Mouse (Mus musculus): Measurements from ENCODE around the gene Baiap2.

The Baiap2 gene

DNA sequence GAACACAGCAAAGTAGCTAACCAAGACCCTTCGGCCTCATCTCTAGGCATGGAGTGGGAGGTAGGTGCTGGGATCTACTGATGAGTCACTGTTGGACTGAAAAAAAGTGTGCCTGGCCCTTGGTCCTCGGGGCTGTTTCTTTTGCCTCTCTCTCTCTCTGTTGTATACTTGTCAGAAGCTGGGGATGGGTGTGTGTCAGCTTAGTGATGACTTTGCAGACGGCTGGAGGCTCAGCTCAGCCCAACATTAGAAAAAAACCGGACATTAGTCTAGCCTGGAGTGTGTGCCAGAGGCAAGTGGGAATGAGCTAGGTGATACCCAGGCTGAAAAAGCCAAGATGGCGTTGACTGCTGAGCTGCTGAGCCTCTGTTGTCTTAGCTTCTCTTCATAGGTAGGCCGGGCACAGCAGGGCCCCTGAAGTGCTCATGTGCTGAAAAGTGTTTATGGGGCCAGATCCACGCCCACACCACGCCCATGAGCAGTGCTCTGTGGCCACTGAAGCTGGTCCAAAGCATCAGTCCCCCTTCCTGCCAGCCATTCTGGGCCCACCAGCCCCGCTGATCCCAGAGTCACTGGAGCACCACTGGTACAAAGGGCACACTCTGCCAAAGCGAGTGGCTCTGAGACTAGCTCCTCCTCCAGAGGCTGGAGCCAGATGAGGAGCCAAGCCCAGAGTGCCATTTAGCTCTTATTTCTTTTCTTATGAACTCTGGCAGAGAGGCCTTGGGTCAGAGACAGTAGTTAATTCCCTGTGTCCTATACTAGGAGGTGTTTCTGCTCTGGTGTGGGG, 37.2 kb downstream of the Baiap2 start:
- no peak for DNase-seq (ENCODE audit: low spot score)

DNA sequence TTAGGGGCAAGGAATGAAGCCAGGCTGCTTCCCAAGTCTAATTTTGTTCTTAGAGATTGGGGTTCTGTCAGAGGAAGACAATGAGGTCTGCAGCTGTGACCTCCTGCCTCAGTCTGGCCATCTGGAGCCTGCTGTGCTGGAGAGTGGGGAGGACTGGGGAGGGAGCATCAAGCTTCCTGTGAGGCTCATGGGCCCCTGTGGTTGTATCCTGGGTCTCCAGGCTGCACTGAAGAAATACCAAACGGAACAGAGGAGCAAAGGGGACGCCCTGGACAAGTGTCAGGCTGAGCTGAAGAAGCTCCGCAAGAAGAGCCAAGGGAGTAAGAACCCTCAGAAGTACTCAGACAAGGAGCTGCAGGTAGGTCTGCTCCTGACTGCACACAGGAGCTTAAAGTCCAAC, 39.2 kb downstream of the Baiap2 start:
- no peak for DNase-seq (ENCODE audit: low spot score)

DNA sequence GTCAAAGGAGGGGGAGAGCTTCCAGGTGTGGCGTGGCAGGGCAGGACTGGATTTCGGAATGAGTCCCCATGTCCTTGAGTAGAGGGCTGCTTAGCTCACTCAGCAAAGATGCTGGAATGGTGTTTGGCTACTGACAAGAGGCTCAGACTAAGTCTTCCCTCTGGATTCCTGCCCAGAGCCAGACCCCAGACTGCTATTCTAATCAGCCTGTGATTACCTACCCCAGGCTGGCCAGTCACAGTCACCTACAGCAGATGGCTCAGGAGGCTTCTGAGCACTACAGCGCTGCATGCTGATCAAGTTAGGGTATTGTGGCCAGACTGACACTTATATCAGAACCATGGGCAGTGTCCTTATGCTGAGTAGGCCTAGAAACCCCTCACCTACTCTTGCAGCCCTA, 39.7 kb downstream of the Baiap2 start:
- no peak for DNase-seq (ENCODE audit: low spot score)

DNA sequence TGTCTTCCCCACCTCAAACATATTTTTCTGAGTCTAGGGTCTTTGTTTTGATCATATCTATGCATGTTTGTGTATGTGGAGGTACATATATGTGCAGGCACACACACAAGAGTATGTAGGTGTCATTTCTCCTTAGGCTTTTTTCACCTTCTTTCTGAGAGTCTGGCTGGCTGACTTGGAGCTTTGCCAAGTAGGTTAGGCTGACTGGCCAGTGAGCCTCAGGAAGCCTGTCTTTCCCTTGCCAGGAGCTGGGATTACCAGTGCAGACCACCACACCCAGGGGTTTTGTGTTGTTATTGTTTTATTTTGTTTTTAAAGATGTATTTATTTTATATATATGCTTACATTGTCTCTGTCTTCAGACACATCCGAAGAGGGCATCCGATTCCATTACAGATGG, 40.6 kb downstream of the Baiap2 start:
- DNase-seq (ENCODE audit: low spot score): no peak

DNA sequence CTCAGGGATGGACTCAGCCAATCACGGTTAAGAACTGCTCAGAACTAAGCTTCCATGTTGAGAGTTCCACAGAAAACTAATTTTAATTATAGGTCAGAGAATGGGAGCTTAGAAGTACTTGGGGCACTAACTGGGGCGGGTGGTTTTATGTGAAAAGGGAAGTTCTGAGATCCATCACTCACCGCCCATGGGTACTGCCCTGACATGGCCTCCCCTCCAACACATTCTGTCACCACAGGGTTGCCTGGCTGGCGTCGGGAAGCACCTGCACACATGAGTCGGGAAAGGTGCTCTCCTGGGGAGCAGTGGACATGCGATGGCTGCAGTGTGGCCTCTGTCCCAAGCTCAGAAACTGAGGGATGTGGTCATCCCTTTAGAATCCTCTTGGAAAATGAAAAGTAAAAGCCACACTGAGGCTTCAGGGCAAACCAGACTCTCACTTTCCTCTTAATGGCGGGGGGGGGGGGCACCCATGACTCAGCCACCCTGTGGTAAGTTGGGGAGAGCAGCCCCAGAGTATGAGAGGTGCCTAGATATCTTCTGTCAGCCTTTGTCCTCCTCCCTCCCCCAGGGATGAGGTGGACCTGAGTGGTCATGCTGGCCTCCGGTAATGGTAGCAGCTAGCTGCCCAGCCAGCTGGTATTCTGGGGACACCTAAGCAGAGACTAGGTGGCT, 44.3 kb downstream of the Baiap2 start:
- no peak for DNase-seq (ENCODE audit: low spot score)

DNA sequence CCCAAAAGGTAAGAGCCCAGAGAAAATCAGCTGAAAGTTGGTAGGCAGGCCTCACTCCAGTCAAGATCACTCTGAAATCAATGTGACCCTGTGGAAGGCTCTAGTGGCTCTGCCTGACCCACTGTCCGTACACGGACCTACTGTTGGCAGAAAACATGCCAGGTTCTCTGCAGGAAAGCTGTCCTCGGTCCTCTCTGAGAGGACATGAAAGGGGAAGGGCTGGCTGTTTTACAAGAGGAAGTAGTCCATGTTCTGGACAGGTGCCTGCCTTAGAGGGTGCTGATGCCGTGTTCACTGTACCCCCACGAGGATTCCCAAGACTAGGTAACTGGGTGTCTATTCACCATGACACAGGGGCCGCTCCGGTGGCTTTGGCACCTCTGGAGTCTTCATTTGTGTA, 45.3 kb downstream of the Baiap2 start:
- DNase-seq (ENCODE audit: low spot score): no peak

DNA sequence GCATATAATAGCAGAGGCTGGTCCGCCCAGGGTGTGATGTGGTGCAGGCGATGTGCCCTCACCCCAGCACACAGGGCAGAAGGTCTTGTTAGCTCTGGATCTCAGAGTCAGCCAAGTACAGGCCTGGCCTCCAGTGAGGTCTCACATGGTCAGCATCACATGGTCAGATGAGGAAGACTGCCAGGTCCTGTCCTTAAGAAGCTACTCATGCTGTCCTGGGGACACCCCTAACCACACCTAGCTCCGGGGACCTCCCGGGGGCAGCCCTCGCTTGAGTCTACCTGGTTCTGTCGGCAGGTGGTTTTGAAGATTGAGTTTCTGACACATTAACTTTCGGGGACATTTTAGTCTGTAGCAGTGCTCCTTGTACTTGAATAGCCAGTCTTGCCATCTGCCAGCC, 45.8 kb downstream of the Baiap2 start:
- DNase-seq (ENCODE audit: low spot score): no peak

DNA sequence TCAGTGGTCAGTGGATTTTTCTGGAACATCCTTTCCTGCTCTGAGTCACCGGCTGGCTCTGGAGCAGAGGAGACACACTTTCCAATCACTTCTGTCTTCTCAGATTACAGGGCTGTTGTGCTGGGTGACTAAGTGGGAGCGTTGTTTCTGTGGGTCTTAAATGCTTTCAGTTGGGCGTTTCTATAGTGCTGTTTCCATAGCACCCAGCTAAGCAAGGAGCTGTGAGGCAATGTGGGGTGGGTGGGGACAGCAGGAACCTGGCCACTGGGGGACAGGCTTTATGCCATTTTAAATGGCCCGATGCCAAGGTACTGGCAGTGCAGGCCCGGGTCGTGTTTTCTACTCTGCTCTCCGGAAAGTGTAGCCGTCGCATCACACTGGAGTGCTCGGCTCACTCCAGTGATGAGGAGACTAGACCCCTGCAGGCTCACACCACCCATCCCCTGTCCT, 46.6 kb downstream of the Baiap2 start:
- DNase-seq (ENCODE audit: low spot score): no peak

DNA sequence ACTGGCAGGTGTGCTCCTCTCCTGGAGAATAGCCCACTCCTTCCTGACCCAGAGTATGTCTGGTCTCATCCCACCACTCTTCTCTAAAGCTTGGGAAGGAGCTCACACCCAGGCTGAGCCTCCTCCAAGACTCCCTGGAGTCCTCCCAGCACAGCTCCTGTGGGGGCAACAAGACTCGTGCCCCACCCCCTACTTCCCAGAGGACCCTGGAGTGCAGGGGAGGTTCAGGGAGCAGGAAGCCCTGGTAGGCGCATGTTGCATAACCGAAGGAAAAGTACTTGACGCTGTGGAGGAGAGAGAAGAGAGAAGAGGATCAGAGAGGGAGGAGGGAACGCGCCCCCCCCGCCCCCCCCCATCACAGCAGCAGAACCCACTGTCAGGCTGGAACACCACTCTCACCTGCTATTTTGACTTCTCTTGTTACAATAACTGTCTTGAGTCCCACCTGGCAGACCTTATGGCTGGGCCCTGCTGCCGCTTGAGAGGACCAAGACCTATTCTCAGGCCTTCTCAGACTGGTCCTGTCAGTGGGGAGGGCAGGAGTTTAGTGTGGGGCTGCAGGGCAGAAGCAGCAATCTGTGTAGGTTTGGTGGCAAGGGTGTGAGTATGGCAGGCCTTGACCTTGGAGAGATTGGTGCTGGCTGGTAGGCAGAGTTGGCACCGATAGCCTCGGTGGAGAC, 48.2 kb downstream of the Baiap2 start:
- DNase-seq (ENCODE audit: low spot score): no peak

DNA sequence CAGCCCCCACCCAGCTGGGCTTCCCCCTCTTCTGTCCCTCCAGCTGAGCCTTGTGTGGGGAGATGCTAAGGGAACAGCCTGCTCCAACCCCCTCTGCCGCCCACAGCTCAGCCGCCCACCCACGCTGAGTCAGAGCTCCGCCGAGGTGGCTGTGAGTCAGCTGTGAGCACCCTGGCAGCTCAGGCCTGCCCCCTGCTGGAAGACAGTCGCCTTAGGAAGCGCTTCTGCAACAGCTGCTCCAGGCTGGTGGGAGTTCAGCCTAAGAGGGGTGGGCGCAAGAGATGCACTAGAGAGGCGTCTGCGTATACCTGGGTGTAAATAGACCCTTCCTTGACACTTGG, 48.7 kb downstream of the Baiap2 start:
- DNase-seq (ENCODE audit: low spot score): peak; percentile 76

DNA sequence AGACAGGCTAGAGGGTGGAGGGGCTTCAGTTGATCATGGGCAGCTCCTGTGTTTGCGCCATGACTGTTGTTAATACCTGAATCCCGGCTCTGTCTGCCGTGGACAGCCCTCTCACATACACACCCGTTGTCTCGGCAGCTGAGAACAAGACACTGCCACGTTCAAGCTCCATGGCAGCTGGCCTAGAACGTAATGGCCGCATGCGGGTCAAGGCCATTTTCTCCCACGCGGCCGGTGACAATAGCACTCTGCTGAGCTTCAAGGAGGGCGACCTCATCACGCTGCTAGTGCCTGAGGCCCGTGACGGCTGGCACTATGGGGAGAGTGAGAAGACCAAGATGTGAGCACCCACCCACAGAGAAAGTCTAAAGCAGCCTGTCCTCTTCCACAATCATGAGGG, 54.8 kb downstream of the Baiap2 start:
- DNase-seq (ENCODE audit: low spot score): no peak

DNA sequence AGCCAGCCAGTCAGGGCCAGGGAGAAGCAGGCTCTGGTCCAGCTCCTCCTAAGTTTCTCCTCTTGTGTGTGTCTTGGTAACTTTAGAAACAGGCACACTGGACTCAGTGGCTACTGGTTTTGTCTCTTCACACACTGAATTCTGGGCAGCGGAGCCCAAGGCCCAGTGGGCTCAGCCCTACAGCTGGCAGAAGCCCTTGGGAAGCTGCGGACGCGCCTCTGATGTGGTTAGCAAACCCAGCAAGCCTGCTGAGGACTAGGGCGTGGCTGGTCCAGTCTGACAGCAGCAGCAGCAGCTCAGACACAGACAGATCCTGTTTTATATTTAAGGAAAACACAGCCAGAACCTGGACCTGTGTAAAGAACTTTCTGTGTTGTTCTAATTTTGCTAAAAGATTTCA, 59.5 kb downstream of the Baiap2 start:
- no peak for DNase-seq (ENCODE audit: low spot score)

DNA sequence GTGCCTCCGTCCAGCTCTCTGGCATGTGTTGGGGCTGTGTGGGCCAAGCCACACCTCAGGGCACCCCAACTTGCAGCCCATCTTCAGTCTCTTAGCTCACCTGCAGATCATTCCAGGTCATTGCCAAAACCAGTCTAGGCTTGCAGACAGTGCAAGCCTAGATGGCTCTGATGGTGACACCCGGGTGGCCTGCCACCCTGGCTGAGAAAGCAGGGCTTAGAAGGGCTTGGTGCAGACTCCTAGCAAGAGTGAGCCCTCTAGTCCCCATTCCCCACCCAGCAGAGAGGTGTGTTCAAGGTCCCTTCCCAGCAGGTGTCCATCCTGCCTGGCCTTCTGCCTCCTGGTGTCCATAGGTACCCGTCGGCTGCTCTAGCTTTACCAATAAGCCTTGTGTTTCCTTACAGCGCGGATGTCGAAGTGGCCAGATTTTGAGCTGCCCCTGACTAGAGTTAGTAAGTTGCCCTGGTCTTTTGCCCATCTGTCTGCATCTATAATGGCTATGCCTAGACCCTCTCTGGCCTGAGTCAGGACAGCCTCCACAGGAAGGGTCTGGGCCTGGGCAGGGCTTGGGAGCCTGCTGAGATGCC, 60.2 kb downstream of the Baiap2 start:
- no peak for DNase-seq (ENCODE audit: low spot score)

DNA sequence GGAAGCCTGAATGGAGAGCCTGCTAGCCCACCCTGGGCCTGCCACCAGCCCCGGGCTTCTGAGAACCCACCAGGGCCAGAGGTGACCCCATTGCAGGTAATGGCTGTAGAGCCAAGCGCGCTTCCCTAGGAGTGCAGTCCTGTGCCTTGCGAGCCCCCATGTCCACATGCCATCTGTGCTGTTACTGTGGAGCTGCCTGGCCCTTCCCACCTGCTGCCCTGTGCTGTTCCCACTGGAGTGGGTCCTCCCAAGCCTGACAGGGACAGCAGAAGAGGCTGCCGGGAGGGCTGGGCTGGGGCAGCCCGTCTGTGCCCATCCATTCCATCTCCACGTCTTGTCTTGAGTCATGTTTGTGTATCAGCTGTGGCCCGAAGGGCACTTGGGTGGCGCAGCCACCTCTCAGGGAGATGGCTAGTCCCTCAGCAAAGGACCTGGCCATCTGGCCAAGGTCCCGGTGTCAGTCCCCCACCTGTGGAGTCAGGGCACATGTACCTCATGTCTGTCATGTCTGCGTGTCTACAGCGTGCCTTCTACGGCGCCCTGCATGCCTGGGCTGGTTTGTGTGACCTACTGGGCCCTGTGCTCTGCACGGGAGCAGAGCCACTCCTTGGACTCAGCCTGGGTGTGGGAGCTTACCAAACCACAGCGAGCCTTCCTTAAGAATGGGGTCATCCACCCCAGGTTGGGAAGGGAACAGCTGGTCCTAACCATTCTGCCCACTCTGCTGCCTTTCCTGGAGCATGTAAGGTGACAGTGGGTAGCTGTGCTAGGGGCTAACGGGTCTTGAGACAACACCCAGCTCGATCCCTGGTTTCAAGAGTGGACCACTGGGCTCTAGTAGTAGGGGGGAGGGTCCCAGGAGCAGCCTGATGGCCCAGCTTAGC, 63.1 kb downstream of the Baiap2 start:
- no peak for DNase-seq (ENCODE audit: low spot score)

DNA sequence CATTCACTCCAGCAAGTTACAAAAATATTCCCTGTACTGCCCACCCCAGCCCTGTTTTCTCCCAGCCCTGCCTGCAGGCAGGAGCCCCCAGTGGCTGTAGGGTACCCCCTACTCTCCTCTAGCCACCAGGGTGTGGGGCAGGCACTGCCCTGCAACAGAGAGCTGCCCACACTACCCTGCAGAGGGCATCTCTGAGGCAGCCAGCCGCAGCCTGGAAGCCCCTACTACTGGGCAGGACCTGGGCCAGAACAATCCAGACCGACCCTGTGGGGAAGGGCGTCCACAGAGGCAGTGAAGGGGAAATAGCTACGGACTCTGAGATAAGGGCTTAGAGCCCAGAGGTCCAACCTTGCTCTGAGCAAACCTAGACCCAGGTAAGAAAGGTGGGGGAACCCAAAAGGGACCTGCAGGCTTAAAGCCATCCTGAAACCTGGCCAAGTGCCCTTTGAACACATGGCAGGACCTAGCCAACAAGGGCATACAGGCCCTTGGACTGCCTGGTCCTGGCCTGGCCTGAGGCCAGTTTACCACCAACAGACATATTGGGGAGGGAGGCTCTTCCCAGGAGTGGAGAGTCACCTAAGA, 65.0 kb downstream of the Baiap2 start:
- DNase-seq (ENCODE audit: low spot score): no peak

DNA sequence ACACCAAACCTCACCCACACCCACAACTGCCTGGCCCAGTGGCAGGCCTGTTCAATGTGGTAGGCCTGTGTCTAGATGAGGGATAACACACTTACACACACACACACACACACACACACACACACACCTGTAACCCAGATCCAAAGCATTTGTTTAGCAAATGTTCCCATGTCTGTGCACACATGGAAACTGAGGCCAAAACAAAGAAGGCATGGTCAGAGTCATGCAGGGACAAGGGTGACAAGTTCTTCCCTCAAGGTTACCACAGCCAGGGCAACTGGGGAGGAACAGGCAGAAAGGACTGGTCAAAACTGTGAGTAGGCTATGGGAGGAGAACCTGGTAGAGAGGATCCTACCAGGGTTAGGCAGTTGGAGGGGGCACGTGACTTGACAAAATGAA, 65.9 kb downstream of the Baiap2 start:
- DNase-seq (ENCODE audit: low spot score): no peak

DNA sequence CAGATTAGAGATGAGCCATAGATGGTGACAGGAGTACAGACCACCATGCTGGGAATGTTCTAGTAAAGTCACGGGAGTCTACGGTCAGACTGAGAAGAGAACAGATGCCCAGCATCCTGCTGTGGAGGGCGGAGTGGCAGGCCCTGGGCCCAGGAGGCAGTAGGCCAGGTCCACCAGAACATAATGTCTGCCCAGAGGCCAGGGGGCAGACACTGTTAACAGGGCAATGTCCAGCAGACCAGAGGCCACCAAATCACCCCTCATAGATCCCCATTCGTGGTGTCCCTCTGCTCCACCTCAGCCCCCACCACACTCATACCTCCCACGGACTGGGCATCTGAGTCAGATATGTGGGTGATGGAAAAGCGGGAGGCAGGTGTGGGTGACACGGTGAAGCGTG, 66.4 kb downstream of the Baiap2 start:
- DNase-seq (ENCODE audit: low spot score): no peak

DNA sequence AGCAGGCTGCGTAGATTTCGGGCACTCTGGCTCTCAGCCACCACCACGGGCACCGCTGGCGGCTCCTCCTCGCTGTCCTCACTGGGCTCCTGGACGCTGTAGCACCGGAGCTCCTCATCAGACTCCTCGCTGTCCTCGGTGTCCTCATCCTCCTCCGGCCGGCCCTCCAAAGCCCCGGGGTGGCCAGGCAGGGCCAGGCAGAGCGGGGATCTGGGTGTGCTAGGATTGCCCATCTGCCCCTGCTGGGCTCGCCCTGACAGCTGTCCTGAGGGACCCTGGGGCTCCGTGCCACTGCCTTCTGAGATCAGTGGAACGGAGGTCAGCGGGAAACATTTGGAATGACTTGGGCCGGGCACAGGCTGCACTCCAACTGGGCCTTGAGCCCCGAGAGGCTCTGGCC, 67.4 kb downstream of the Baiap2 start:
- no peak for DNase-seq (ENCODE audit: low spot score)

DNA sequence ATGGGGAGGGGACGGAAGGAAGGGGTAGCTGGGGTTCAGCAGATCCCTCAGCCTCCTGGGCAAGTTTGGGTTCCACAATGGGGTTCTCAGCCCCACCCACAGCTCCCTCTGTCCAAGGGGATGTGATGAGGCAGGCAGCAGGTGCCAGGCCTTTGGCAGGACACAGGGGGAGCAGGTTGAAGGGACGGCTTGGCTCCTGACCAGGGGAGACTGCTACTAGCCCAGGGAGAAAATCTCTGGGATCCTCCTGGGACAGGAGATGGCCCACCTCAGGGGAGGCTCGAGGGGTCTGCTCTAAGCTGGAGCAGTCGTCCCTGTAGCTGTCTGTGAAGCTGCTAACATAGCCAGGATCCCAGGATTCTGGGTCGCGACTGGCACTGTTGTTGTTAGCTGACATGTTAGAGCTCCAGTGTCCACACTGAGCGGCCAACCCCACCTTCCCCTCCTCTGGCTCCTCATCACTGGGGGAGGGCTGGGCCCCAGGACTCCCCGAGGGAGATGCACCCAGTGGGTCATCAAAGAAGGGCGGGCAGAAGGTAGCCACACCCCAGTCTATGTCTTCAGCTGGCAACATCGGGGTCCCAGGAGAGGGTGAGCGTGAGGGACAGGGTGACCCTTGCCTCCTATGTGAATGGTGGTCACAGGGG, 68.7 kb downstream of the Baiap2 start:
- no peak for DNase-seq (ENCODE audit: low spot score)

DNA sequence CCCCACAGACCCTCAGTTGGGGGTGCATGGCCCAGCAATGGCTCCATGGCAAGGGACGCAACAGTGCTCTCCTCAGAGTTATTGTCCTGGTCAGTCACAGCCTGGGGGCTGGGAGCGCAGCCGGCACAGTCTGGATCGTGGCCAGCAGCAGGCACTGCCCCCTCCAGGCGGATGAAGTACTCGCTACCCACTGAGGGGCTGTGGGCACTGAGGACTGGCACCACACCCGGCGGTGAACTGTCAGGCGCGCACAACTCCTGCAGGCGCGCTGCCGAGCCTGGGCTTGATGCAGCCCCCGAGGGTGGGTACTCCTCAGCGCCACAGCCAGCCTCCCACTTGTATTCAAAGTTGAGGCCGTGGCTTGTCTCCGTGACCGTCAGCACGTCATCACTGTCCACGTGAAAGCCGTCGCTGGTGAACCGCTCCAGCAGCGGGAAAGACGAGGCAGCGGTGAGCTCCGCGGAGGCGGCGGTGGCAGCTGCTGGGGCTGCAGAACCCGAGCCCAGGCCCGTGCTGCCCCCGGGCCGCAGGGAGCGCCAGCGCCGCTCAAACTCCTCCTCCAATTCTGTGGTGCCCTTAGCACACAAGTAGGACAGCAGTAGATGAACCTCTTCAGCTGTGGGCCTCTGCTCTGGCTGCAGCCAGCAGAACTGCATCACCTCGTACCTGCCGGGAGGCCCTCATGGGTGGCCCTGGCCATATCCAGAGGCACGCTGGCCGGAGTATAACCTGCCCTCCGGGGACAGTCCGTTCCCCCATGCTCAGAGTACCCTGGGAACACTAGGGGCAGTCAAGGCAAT, 69.4 kb downstream of the Baiap2 start:
- no peak for DNase-seq (ENCODE audit: low spot score)

Measured in urinary bladder, postnatal 10 days (tissue).